Mouse (Mus musculus): ENCODE results near the gene Wdr20. TPM values are rescaled to one million over a fixed set of nuclear protein-coding genes. Genes with fewer than 3 reads are reported as not detected.
A peak's percentile ranks its signal among the peaks of the same experiment; 100 is the strongest.

Wdr20 gene
- total and polyA plus RNA-seq, 2 experiments from 2014 or later, result 16.2 to 38.7 TPM

DNA sequence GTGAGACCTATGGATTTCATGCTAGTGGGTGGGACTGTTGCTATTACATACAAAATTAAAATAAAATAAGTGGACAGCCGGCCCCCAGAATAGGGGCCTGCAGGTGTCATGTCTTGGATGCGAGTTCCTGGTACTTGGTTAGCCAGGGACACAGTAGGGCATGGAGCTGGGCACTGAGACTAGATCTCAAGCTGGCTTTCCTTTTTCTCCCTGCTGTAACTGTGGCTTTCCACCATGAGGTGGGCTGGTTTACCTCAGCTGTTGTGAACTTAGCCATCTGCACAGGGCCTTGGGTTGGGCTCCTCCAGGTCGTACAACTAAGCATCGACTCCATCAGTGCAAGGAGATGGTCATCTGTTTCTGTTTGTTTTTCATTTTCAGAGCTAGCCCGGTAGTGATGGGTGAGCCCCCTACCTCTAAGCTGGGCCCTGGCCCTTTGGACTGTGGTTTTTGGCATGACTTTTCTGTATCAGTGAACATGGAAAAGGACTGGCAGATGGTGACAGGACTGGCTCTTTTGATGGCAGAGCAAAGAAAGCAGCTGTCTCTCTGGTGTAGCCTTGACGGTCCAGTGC is 108.5 kb downstream of the Wdr20 start:
- peak; percentile 33 for DNase-seq (ENCODE audit: low spot score)
- H3K9ac ChIP-seq (replicated peaks; ENCODE audit: low read length, poor library complexity, severe bottlenecking), result no peak overlapping the region
- no peak overlapping the region for H3K4me3 ChIP-seq (ENCODE audit: low read depth, low read length)
- peaks cover 20% of the 10 kb centered on the region; the same call in 1 of the 2 replicates for H3K27me3 ChIP-seq (ENCODE audit: insufficient read depth, low read length)
- peaks cover 11% of the 10 kb centered on the region for H3K4me1 ChIP-seq (ENCODE audit: insufficient read depth, low read length)
- peak overlapping the region; percentile 43 for H3K4me2 ChIP-seq (ENCODE audit: low read depth, low read length, poor library complexity, severe bottlenecking)
- H3K36me3 ChIP-seq (ENCODE audit: insufficient read depth, low read length), result no peaks in the 10 kb centered on the region
- H3K9me3 ChIP-seq (ENCODE audit: low read length), result no peaks in the 10 kb centered on the region
- ATAC-seq (ENCODE audit: low FRiP score), result no peak
- TF ChIP-seq CTCF (IDR thresholded peaks at IDR 0.05), result no peak
- WGBS, result 67% methylated on average over 6 of the region's 6 CpGs
- H3K27ac ChIP-seq (ENCODE audit: low read depth, low read length), result no peak overlapping the region

DNA sequence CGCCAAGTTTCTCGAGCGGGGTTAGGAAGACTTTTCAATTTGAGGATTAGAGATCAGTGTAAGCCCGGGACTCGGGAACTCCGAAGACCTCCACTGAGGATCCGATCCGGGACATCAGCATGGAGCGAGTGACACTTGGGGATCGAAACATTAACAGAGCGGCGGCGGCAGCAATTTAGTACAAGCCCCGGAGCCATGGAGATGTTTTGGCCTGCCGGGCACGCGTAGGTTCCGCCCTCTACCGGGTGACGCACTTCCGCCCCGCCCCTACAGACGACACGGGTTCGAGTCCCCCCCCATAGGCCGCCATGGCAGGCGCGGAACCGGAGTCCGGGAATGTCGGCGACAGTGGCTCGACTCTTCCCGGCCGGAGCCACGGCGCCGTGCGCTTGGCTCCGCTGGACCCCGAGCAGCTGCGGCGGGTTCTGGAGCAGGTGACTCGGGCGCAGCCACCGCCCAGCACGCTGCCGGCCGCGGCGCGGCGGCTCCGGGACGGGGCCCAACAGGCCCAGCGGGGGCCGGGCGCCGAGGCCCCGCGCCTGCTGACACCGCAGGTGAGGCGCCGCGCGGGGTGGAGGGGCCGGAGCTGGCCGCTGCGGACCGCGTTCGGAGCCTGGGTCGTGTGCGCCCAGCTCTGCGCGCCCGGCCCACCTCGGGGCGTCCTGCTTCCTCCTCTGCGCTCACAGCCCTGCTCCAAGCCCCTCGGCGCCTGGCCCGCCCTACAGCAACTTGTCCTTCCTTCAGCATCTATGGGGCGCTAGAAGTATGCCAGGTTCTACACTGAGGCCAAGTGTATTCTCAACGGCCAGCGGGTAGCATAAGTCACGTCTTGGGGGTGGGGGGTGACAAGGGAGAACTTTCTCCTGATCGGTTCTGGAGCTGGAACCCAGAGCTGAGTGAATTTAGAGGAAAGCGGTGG is 112.5 kb downstream of the Wdr20 start, which contains the start of gene Zfp839:
Gene Zfp839 (plus strand): TSS at position 244 of the 919 bp plus-strand sequence.
- Histone ChIP-seq H3K27ac (ENCODE audit: low read depth, low read length) (peak within 1 kb of the TSS; percentile 69), H3K9me3 (ENCODE audit: low read length) (no peaks in the 10 kb centered on the region), H3K4me2 (ENCODE audit: low read depth, low read length, poor library complexity, severe bottlenecking) (peak within 1 kb of the TSS; percentile 79), H3K4me1 (ENCODE audit: insufficient read depth, low read length) (peaks cover 11% of the 10 kb centered on the region), H3K36me3 (ENCODE audit: insufficient read depth, low read length) (peaks cover 4% of the 10 kb centered on the region), H3K9ac (replicated peaks; ENCODE audit: low read length, poor library complexity, severe bottlenecking) (peak within 1 kb of the TSS; percentile 65), H3K27me3 (ENCODE audit: insufficient read depth, low read length) (peaks cover 7% of the 10 kb centered on the region; the same call in 1 of the 2 replicates), H3K4me3 (ENCODE audit: low read depth, low read length) (peak within 1 kb of the TSS; percentile 64)
- DNase-seq (ENCODE audit: low spot score), result peak; percentile 82
- WGBS, result under 1% methylated on average over 65 of the region's 89 CpGs
- peak; percentile 91 for ATAC-seq (ENCODE audit: low FRiP score)
- no peak; the same call in 1 of the 2 replicates for TF ChIP-seq CTCF (IDR thresholded peaks at IDR 0.05)

DNA sequence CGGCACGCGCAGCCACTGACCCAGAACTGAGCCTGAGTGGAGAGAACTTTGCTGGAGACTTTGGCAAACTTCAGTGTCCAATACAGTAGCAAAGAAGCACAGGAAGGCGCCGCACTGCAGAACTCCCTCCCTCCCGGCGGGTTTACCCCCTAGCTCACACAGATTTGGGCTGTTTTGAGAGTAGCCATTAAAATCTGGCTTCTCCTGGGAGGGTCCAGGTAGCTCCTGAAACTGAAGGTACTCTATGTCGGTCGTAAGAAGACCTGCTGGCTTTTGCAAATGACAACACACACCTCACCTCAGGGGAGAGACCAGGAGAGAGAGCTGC is 113.1 kb downstream of the Wdr20 start:
- peaks cover 7% of the 10 kb centered on the region; the same call in 1 of the 2 replicates for H3K27me3 ChIP-seq (ENCODE audit: insufficient read depth, low read length)
- H3K4me1 ChIP-seq (ENCODE audit: insufficient read depth, low read length), result peaks cover 11% of the 10 kb centered on the region
- no peak for TF ChIP-seq CTCF (IDR thresholded peaks at IDR 0.05)
- H3K27ac ChIP-seq (ENCODE audit: low read depth, low read length), result no peak overlapping the region
- peak overlapping the region; percentile 65; the same call in 1 of the 2 replicates for H3K9ac ChIP-seq (replicated peaks; ENCODE audit: low read length, poor library complexity, severe bottlenecking)
- ATAC-seq (ENCODE audit: low FRiP score), result no peak
- H3K4me3 ChIP-seq (ENCODE audit: low read depth, low read length), result peak overlapping the region; percentile 64
- H3K9me3 ChIP-seq (ENCODE audit: low read length), result no peaks in the 10 kb centered on the region
- peak overlapping the region; percentile 79 for H3K4me2 ChIP-seq (ENCODE audit: low read depth, low read length, poor library complexity, severe bottlenecking)
- WGBS, result 19% methylated on average over 9 of the region's 9 CpGs
- no peak for DNase-seq (ENCODE audit: low spot score)
- peaks cover 10% of the 10 kb centered on the region for H3K36me3 ChIP-seq (ENCODE audit: insufficient read depth, low read length)

DNA sequence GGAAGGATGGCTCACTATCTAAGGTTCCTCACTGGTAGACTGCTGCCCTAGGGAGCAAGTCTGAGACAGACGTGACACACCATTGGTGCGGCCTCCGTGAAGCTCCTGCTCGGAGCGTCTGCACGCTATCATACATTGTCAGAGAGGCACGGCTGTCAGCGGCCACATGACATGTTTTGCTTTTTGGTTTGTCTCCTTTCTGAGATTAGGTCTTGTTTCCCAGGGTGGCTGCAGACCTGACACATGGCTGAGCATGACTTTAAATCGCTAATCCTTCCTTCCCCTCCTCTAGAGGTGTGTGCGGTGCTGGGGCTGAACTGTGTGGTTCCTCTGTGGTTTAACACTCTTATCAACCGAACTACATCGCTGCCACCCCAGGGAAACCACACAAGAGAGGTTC is 113.7 kb downstream of the Wdr20 start:
- WGBS, result 82% methylated on average over 12 of the region's 12 CpGs
- H3K9me3 ChIP-seq (ENCODE audit: low read length), result no peaks in the 10 kb centered on the region
- peaks cover 11% of the 10 kb centered on the region for H3K4me1 ChIP-seq (ENCODE audit: insufficient read depth, low read length)
- H3K27me3 ChIP-seq (ENCODE audit: insufficient read depth, low read length), result peaks cover 2% of the 10 kb centered on the region; the same call in 1 of the 2 replicates
- no peak for ATAC-seq (ENCODE audit: low FRiP score)
- no peak for TF ChIP-seq CTCF (IDR thresholded peaks at IDR 0.05)
- H3K9ac ChIP-seq (replicated peaks; ENCODE audit: low read length, poor library complexity, severe bottlenecking), result no peak overlapping the region
- no peak for DNase-seq (ENCODE audit: low spot score)
- H3K4me3 ChIP-seq (ENCODE audit: low read depth, low read length), result no peak overlapping the region
- peaks cover 14% of the 10 kb centered on the region for H3K36me3 ChIP-seq (ENCODE audit: insufficient read depth, low read length)
- peak overlapping the region; percentile 79 for H3K4me2 ChIP-seq (ENCODE audit: low read depth, low read length, poor library complexity, severe bottlenecking)
- H3K27ac ChIP-seq (ENCODE audit: low read depth, low read length), result no peak overlapping the region

DNA sequence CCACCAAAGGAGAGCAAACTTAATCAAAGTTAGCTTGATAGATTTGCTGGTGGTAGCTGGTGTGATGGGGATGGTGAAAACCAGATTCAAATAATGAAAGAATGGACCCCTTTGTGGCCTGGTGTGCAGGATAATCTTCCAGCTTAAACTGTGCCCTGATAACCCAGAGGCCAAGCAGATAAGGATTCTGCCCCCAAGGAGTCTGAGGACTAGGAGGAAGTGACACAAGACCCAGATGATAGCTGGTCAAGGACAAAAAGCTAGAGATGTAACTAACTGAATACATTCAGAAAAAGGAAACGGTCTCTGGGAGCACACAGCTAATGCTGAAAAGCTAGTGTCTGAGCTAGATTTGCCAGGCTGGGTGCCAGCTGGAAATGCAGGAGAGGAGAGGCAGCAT is 114.2 kb downstream of the Wdr20 start:
- no peak for ATAC-seq (ENCODE audit: low FRiP score)

More for the DNA sequence above, 114.2 kb downstream of the Wdr20 start:
- WGBS, result 84% methylated on average over 1 of the region's 1 CpGs
- H3K36me3 ChIP-seq (ENCODE audit: insufficient read depth, low read length), result peaks cover 14% of the 10 kb centered on the region
- no peak for TF ChIP-seq CTCF (IDR thresholded peaks at IDR 0.05)
- no peak overlapping the region for H3K4me2 ChIP-seq (ENCODE audit: low read depth, low read length, poor library complexity, severe bottlenecking)
- peaks cover 11% of the 10 kb centered on the region for H3K4me1 ChIP-seq (ENCODE audit: insufficient read depth, low read length)
- H3K9ac ChIP-seq (replicated peaks; ENCODE audit: low read length, poor library complexity, severe bottlenecking), result no peak overlapping the region
- no peak overlapping the region for H3K27ac ChIP-seq (ENCODE audit: low read depth, low read length)
- H3K9me3 ChIP-seq (ENCODE audit: low read length), result no peaks in the 10 kb centered on the region
- no peak for DNase-seq (ENCODE audit: low spot score)
- H3K4me3 ChIP-seq (ENCODE audit: low read depth, low read length), result no peak overlapping the region
- H3K27me3 ChIP-seq (ENCODE audit: insufficient read depth, low read length), result no peaks in the 10 kb centered on the region; the same call in 1 of the 2 replicates

Other genes starting within 250 kb of the Wdr20 start
- 271 and 313 TPM in 2 replicates for gene Dync1h1, start 136.5 kb upstream of the Wdr20 start, total RNA-seq (2014; rRNA removed)
- gene Dync1h1, start 136.5 kb upstream of the Wdr20 start, polyA plus RNA-seq (2015; fragmentation: Nextera tagmentation; extraction: Ambion mirVana), result 52.1 and 60.3 TPM in 2 replicates
- not detected in 2 replicates for gene 1700001K19Rik, start 55.3 kb upstream of the Wdr20 start, total RNA-seq (2014; rRNA removed)
- gene 1700001K19Rik, start 55.3 kb upstream of the Wdr20 start, polyA plus RNA-seq (2015; fragmentation: Nextera tagmentation; extraction: Ambion mirVana), result 0.17 TPM in 1 of 2 replicates, not detected in the other
- 567 and 693 TPM in 2 replicates for gene Hsp90aa1, start 35.2 kb upstream of the Wdr20 start, total RNA-seq (2014; rRNA removed)
- 1,476 and 1,620 TPM in 2 replicates for gene Hsp90aa1, start 35.2 kb upstream of the Wdr20 start, polyA plus RNA-seq (2015; fragmentation: Nextera tagmentation; extraction: Ambion mirVana)
- gene Mok, start 103.0 kb downstream of the Wdr20 start, total RNA-seq (2014; rRNA removed), result 10.7 and 23.7 TPM in 2 replicates
- 17.0 and 18.9 TPM in 2 replicates for gene Mok, start 103.0 kb downstream of the Wdr20 start, polyA plus RNA-seq (2015; fragmentation: Nextera tagmentation; extraction: Ambion mirVana)
- 4.5 and 5.4 TPM in 2 replicates for gene Zfp839, start 112.3 kb downstream of the Wdr20 start, total RNA-seq (2014; rRNA removed)
- 1.7 and 1.9 TPM in 2 replicates for gene Zfp839, start 112.3 kb downstream of the Wdr20 start, polyA plus RNA-seq (2015; fragmentation: Nextera tagmentation; extraction: Ambion mirVana)
- gene Cinp, start 151.2 kb downstream of the Wdr20 start, total RNA-seq (2014; rRNA removed), result 105 and 153 TPM in 2 replicates
- 91.3 and 99.0 TPM in 2 replicates for gene Cinp, start 151.2 kb downstream of the Wdr20 start, polyA plus RNA-seq (2015; fragmentation: Nextera tagmentation; extraction: Ambion mirVana)
- 22.9 and 23.6 TPM in 2 replicates for gene Tecpr2, start 151.3 kb downstream of the Wdr20 start, total RNA-seq (2014; rRNA removed)
- gene Tecpr2, start 151.3 kb downstream of the Wdr20 start, polyA plus RNA-seq (2015; fragmentation: Nextera tagmentation; extraction: Ambion mirVana), result 4.8 and 4.9 TPM in 2 replicates
- gene Ankrd9, start 241.1 kb downstream of the Wdr20 start, total RNA-seq (2014; rRNA removed), result 11.8 and 14.0 TPM in 2 replicates
- gene Ankrd9, start 241.1 kb downstream of the Wdr20 start, polyA plus RNA-seq (2015; fragmentation: Nextera tagmentation; extraction: Ambion mirVana), result 12.1 and 13.4 TPM in 2 replicates